Mouse (Mus musculus) hindbrain, embryonic 11.5 days (tissue): ENCODE results near the gene Sox10. TPM values are rescaled to one million over a fixed set of nuclear protein-coding genes. Genes with fewer than 3 reads are reported as not detected.

Experiments
- ATAC-seq: fragments of 200-750 bp; cut with Nextera tagmentation; 2 replicates; pipeline ENCODE4 v1.8.0; 2017; ENCODE audit warnings: mild to moderate bottlenecking, moderate TSS enrichment, moderate library complexity; ENCODE audit not compliant: low FRiP score
- DNase-seq: peaks from one replicate; pipeline ENCODE4 v3.0.0-alpha.2; 2015; ENCODE audit warnings: low spot score
- H3K27ac ChIP-seq: fragments of 300-500 bp; sonication (generic); 2 replicates; pipeline ENCODE4 v1.5.1; 2014; ENCODE audit warnings: mild to moderate bottlenecking, low read depth, low read length
- H3K27me3 ChIP-seq: fragments of 300-500 bp; sonication (generic); 2 replicates; pipeline ENCODE4 v1.6.1; 2014; ENCODE audit warnings: mild to moderate bottlenecking, low read length, moderate library complexity, mixed read lengths; ENCODE audit not compliant: control insufficient read depth, insufficient read depth
- H3K36me3 ChIP-seq: fragments of 300-500 bp; sonication (generic); 2 replicates; pipeline ENCODE4 v1.6.1; 2014; ENCODE audit warnings: mild to moderate bottlenecking, low read length, moderate library complexity, mixed read lengths; ENCODE audit not compliant: control insufficient read depth, insufficient read depth
- H3K4me1 ChIP-seq: fragments of 300-500 bp; sonication (generic); replicated peaks from 2 replicates; pipeline ENCODE4 v1.6.1; 2014; ENCODE audit warnings: low read length, mixed read lengths; ENCODE audit not compliant: control insufficient read depth, insufficient read depth
- H3K4me2 ChIP-seq: fragments of 300-500 bp; sonication (generic); replicated peaks from 2 replicates; pipeline ENCODE4 v1.6.1; 2014; ENCODE audit warnings: mild to moderate bottlenecking, low read depth, low read length
- H3K4me3 ChIP-seq: fragments of 300-500 bp; sonication (generic); 2 replicates; pipeline ENCODE4 v1.5.1; 2014; ENCODE audit warnings: low read depth, low read length
- H3K9ac ChIP-seq: fragments of 300-500 bp; sonication (generic); 2 replicates; pipeline ENCODE4 v1.6.1; 2014; ENCODE audit warnings: low read depth, low read length
- H3K9me3 ChIP-seq: fragments of 300-500 bp; sonication (generic); 2 replicates; pipeline ENCODE4 v1.6.1; 2016; ENCODE audit warnings: low read length; ENCODE audit not compliant: control insufficient read depth
- WGBS: fragments of 180-500 bp; shearing (Covaris S2); extraction: QIAGEN DNeasy Blood & Tissue Kit; methylation state at CpG from one replicate; pipeline ENCODE4 v1.1.7; 2014; 5-methylcytosine and 5-hydroxymethylcytosine counted together
- polyA plus RNA-seq: library from polyadenylated mRNA; unstranded; fragments of >200 nt; fragmentation: Nextera tagmentation; extraction: Ambion mirVana; gene quantifications from 2 replicates; pipeline ENCODE4 v1.2.1, GENCODE M21; 2014

The Sox10 gene
- polyA plus RNA-seq, 1 experiment from 2014 or later = 11.4 TPM

DNA sequence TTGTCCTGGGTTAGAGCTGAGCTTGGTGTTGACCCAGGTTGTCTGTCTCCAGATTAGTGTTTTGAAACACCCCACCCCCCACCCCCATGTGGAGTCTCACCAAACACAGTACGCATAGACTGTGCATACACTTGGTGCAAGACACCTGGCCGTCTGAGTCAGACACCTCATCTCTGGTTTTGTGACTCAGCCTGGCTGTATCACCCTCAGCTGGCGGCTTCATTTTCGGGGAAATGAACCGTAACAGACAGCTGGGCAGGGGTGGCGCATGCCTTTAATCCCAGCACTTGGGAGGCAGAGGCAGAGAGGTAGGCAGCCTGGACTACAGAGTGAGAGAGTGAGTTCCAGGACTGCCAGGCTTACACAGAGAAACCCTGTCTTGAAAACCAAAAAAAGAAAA lies 11.9 kb upstream of the Sox10 start:
- Histone ChIP-seq H3K4me2 (no peak overlapping the region), H3K36me3 (no peaks in the 10 kb centered on the region), H3K27ac (no peak overlapping the region), H3K9me3 (no peaks in the 10 kb centered on the region), H3K27me3 (no peaks in the 10 kb centered on the region), H3K9ac (no peak overlapping the region), H3K4me1 (no peaks in the 10 kb centered on the region), H3K4me3 (no peak overlapping the region)
- ATAC-seq (no peak), DNase-seq (no peak)
- WGBS = 59% methylated on average over 6 of the region's 6 CpGs

DNA sequence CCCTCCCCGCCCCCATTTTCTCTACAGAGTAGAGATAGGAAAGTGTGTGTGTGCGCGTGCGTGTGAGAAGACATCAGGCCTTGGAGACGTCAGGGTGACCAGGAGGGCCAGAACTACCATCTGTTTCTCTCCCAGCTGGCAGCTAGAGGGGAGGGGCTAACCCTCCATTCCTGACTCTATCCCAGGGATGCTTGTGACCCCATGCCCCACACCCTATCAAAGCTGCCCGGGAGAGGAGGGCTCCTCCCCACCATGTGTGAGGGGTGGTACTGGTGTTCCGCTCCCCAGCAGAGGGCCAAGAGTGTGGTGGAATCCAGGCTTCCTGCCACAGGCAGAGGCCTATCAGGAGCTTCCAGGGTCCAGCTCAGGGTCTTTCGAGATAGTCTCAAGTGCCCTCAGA lies 1.7 kb upstream of the Sox10 start:
- Histone ChIP-seq H3K27ac (no peak overlapping the region), H3K9me3 (no peaks in the 10 kb centered on the region), H3K36me3 (no peaks in the 10 kb centered on the region), H3K27me3 (peaks cover 38% of the 10 kb centered on the region), H3K4me3 (no peak overlapping the region), H3K9ac (no peak overlapping the region), H3K4me2 (no peak overlapping the region), H3K4me1 (peaks cover 6% of the 10 kb centered on the region)
- DNase-seq = peak; percentile 41
- WGBS = 43% methylated on average over 8 of the region's 8 CpGs
- ATAC-seq = peak; percentile 68; the same call in 1 of the 2 replicates

DNA sequence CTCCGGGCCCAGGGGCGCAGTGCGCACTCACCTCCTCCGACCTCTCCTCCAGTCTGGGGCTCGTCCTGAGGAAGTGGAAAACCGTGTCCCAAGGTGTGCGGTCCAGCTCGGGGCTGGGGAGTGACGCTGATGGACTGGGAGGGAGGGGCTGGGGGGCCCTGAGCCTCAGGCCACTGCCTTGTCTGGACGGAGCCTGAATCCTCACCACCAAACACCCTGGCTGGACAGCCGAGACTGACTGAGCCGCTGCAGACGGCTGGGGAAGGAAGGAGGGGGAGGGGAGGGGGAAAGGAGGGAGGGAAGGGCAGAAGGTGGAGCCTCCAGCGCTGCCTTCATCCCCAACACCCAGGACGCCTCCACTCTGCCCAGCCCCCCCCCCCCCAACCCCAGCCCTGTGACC lies 789 bp downstream of the Sox10 start:
- peaks cover 42% of the 10 kb centered on the region for H3K27me3 ChIP-seq
- DNase-seq (peak; percentile 41), ATAC-seq (no peak)
- no peak overlapping the region for H3K4me3 ChIP-seq
- 4% methylated on average over 11 of the region's 15 CpGs for whole genome bisulfite sequencing
- H3K4me1 ChIP-seq = peaks cover 6% of the 10 kb centered on the region
- H3K4me2 ChIP-seq = no peak overlapping the region
- H3K9ac ChIP-seq = no peak overlapping the region
- no peaks in the 10 kb centered on the region for H3K36me3 ChIP-seq
- no peaks in the 10 kb centered on the region for H3K9me3 ChIP-seq
- no peak overlapping the region for H3K27ac ChIP-seq

DNA sequence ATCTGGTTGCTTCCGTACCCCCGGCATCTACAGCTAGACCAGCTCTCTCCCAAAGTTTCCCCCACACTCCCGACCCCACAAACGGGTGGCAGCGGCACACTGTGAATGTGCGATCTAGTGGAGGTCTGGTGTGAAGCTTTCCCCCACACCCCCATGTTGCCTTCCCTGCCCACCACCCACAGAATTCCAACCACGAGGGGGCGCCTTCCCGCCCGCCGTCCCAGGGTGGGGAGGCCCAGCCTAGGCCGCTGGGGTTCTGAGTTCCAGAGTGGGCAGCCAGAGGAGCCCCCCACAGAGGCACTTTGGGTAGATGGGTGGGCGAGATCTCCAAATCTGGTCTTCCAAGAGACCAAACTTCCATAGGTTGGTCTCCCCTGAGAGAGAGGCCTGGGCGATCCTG lies 2.2 kb downstream of the Sox10 start:
- DNase-seq (no peak), ATAC-seq (no peak)
- no peaks in the 10 kb centered on the region for H3K9me3 ChIP-seq
- H3K27ac ChIP-seq = no peak overlapping the region
- no peak overlapping the region; the same call in 1 of the 2 replicates for H3K4me2 ChIP-seq
- 41% methylated on average over 14 of the region's 14 CpGs for WGBS
- no peaks in the 10 kb centered on the region for H3K36me3 ChIP-seq
- peak overlapping the region; percentile 23 for H3K4me3 ChIP-seq
- H3K27me3 ChIP-seq = peaks cover 42% of the 10 kb centered on the region
- H3K4me1 ChIP-seq = peaks cover 6% of the 10 kb centered on the region
- H3K9ac ChIP-seq = 0 out of 2 replicates have a peak overlapping the region, but pooled peaks have one; percentile 24

DNA sequence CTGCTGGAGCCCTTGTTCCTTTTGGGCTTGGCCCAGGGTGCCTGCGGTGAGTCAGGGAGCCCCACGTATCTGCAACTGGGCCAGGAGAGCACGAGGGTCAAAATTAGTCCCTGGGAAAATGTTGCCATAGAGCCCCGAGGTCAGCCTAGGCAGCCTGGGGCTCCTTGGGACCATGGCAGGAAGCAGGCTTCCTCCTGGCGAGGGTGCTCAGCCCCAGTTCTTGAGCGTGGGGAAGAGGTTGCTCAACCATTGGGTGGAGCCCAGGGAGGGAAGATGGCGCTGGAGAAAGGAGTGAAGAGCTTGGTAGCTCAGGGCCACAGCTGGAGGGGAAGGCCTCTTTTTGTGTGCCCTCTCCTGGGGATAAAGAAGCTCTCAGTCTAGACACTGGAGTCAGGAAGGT lies 2.7 kb downstream of the Sox10 start:
- ATAC-seq (no peak), DNase-seq (no peak)
- H3K4me1 ChIP-seq = peaks cover 6% of the 10 kb centered on the region
- no peak overlapping the region for H3K9ac ChIP-seq
- no peak overlapping the region for H3K27ac ChIP-seq
- no peaks in the 10 kb centered on the region for H3K9me3 ChIP-seq
- H3K36me3 ChIP-seq = no peaks in the 10 kb centered on the region
- H3K4me2 ChIP-seq = no peak overlapping the region
- WGBS = 69% methylated on average over 7 of the region's 7 CpGs
- H3K27me3 ChIP-seq = peaks cover 42% of the 10 kb centered on the region
- peak overlapping the region; percentile 23; the same call in 1 of the 2 replicates for H3K4me3 ChIP-seq

DNA sequence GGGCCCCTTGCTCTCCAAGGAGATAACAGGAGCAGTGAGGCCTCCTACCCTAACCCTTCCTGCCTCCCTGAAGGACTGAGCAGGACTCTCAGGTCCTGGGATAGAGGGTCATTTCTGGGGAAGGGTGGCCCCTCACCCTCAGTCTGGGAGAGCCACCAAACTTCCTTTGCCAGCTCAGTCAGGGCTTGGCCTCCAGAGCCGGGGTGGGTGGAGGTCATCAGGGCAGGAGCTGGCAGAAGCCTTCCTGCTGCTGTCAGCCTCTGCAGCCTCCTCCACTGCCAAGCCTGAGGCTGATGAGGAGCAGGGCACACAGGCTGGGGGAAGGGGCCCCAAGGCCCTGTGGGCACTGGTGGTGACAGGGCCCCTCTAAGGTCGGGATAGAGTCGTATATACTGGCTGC lies 9.5 kb downstream of the Sox10 start:
- Histone ChIP-seq H3K4me3 (no peak overlapping the region), H3K4me2 (no peak overlapping the region), H3K27ac (no peak overlapping the region), H3K4me1 (peaks cover 16% of the 10 kb centered on the region), H3K9me3 (no peaks in the 10 kb centered on the region), H3K36me3 (no peaks in the 10 kb centered on the region), H3K27me3 (no peaks in the 10 kb centered on the region), H3K9ac (peak overlapping the region; percentile 37; the same call in 1 of the 2 replicates)
- DNase-seq = no peak
- WGBS = 24% methylated on average over 3 of the region's 3 CpGs
- ATAC-seq = no peak

DNA sequence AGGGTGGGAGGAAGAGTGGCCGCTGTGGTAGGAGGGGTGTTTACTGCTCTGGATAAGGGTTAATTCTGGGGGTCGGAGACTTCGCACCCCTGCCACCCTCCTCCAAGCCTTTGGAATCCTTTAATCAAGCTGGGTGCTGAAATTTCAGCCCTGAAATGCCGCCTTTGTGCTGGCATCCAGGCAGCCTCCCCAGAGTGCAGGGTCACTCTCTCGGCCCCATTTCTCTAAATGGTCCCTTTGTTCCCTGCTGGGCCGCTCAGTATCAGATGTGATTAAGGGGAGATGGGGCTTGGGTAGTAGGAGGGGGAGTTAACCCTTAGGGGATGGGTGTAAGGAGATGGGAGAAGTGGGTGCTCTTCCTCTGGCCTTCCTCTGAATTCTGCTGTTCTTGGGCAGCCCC lies 12.3 kb downstream of the Sox10 start:
- peaks cover 16% of the 10 kb centered on the region for H3K4me1 ChIP-seq
- H3K36me3 ChIP-seq = no peaks in the 10 kb centered on the region
- DNase-seq (no peak), ATAC-seq (no peak)
- no peak overlapping the region for H3K9ac ChIP-seq
- H3K9me3 ChIP-seq = no peaks in the 10 kb centered on the region
- peak overlapping the region; percentile 80 for H3K27ac ChIP-seq
- no peak overlapping the region for H3K4me3 ChIP-seq
- WGBS = 44% methylated on average over 6 of the region's 6 CpGs
- no peak overlapping the region for H3K4me2 ChIP-seq
- H3K27me3 ChIP-seq = no peaks in the 10 kb centered on the region

DNA sequence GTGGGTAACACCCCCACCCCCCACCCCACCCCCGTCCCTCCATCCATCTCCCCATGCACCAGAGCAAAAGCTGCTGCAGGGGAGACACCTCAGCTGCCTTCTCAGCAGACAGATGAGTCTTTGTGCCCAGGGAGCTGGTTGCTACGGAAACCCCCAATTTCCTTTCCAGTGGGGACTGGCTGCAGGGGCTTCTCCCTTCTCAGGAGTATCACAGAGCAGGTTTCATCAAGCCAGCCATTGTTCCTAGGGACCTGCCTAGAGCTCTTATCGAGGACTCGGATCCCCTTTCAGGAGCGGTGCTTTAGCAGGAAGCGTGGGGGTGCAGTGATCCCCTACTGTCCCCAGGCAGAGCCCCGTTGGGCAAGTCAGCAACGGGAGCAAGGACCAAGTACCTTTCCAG lies 13.2 kb downstream of the Sox10 start:
- ATAC-seq = peak; percentile 54
- Histone ChIP-seq H3K4me1 (peaks cover 16% of the 10 kb centered on the region), H3K9ac (peak overlapping the region; percentile 8; the same call in 1 of the 2 replicates), H3K9me3 (no peaks in the 10 kb centered on the region), H3K27me3 (no peaks in the 10 kb centered on the region), H3K36me3 (peaks cover 4% of the 10 kb centered on the region; the same call in 1 of the 2 replicates), H3K4me2 (no peak overlapping the region), H3K4me3 (no peak overlapping the region), H3K27ac (peak overlapping the region; percentile 80)
- DNase-seq = peak; percentile 57
- 67% methylated on average over 8 of the region's 8 CpGs for WGBS

DNA sequence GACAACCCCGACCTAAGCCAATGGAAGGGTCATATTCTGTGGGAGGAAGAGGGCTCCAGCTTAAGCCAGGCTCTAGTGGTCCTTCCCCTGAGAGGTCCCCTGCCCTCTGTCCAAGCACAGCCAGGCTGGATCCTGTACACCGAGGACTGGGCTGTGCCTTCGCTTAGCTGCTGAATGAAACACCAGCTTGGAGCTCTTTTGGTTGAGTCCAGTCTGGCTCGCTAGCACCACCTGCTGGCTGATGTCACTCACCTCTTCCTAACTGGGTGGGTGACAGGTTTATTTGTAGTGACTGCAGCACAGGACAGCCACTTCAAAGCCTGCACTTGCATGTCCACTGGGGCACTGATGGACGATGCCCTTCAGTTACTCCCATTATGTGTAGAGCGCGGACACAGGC lies 16.5 kb downstream of the Sox10 start:
- Histone ChIP-seq H3K27me3 (no peaks in the 10 kb centered on the region), H3K9ac (no peak overlapping the region), H3K4me1 (peaks cover 7% of the 10 kb centered on the region; the same call in 1 of the 2 replicates), H3K4me2 (no peak overlapping the region), H3K36me3 (peaks cover 9% of the 10 kb centered on the region; the same call in 1 of the 2 replicates), H3K27ac (no peak overlapping the region), H3K9me3 (no peaks in the 10 kb centered on the region), H3K4me3 (no peak overlapping the region)
- peak; percentile 93 for DNase-seq
- WGBS = 54% methylated on average over 7 of the region's 7 CpGs
- peak; percentile 58 for ATAC-seq
